Mouse (Mus musculus) cerebellum, adult 11-12 months (tissue): ENCODE results near the gene Sparc.

Source experiments
- DNase-seq: peaks from one replicate; pipeline ENCODE4 v3.0.0; 2022

Sparc gene

GRCm38 (mm10) chr11:55422978-55423377, at the start of gene Sparc:
Gene Sparc (minus strand): TSS chr11:55423183.
- no peak for DNase-seq

DNA sequence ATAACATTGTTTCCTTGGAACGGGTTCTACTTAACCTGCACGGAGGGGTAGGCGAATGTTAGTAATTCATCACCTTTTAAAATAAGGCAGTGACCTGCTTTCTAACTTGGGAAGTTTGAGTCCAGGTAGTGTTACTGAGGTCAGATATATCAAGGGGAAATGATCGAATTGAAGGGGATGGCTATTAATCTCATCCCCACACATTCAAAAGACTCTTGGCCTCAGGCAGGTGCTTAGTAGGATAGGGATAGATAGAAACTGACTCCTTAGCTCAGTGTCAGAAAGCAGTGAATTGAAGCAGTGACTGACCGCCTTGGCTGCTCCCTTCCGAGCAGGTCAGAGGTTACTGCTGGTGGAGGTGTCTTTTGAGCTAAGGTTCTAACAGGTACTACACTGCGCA, 48.5 kb upstream of the Sparc start:
- DNase-seq, result no peak

GRCm38 (mm10) chr11:55470761-55471160, 47.8 kb upstream of the Sparc start:
- peak; percentile 54 for DNase-seq

- no peak for DNase-seq
Observed at GRCm38 (mm10) chr11:55469923-55470691, 47.1 kb upstream of the Sparc start.

DNA sequence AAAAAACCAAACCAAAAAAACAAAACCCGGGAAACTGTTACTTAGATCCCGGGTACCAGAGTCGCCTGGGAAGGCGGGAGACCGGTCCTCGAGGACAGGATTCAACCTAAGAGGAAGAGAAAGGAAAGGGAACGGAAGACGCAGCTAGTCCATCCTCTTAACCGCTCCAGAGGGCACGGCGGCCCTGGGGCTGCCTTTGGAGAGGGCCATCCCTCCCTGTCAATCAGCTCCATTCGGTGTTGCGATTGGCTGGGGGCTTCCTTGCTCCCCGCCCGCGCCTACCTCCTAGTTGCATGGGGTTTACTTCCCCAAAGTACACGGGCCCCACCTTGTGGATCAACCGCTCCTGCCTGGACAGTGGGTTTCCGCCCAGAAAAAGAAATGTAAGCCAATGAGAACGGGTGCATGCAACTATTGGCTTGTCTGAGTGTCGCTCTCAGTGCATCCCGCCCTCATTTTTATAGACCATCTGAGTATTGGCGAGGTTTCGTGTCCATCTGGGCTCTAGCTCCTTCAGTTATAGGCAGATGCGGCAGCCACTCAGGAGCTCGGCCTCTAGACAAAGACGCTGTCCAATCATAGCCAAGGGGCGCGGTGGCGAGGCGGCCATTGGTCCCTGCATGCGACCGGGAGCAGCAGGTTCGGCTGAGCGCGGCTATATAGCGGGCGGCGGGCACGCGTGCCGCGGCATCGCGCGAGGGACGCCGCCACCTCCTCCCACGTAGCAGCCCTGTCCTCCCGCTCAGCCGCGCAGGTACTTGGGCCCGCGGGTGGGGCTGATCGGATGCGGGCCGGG, 46.3 kb upstream of the Sparc start, which contains the start of gene G3bp1:
Gene G3bp1, plus strand, starts transcription at position 638 of the 796 bp plus-strand sequence.
- DNase-seq, result peak; percentile 100

GRCm38 (mm10) chr11:55468611-55469047, 45.6 kb upstream of the Sparc start:
- DNase-seq, result no peak

DNA sequence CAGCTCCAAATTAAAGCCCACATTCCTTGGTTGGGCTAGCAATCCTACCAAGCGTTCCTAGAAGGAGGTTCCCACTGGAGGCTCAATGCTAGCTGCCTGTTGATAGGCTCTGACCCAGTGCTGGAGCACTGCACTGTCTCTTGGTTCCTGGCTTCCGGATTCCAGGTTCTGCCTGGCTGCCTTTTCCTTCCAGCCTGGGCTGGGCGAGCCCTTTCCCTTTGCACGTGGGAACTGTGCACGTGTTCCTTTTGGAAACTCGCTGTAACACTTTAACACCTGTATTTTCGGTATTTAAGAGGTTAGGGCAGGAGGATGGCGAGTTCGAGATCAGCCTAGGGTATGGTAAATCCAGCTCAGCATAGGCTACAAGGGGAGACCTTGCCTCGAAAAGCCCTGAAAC, 45.0 kb upstream of the Sparc start:
- peak; percentile 46 for DNase-seq

GRCm38 (mm10) chr11:55465177-55465576, 42.2 kb upstream of the Sparc start:
- no peak for DNase-seq

GRCm38 (mm10) chr11:55464707-55465106, 41.7 kb upstream of the Sparc start:
- peak; percentile 41 for DNase-seq

DNA sequence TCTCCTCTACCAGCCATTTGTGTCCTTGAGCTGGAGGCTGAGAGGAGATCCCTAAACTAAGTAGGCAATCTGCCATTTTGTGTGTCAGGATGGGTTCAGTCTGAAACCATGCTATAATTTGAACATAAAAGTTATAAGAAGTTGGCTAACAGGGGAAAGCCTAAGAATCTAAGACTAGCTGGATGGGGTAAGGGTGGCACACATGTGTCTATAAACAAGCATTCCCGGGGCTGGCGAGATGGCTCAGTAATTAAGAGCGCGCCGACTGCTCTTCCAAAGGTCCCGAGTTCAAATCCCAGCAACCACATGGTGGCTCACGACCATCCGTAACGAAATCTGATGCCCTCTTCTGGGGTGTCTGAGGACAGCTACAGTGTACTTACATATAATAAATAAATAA, 39.2 kb upstream of the Sparc start:
- peak; percentile 48 for DNase-seq

GRCm38 (mm10) chr11:55461019-55461645, 38.1 kb upstream of the Sparc start, which contains the start of gene Atox1:
Gene Atox1 (minus strand): TSS chr11:55461239.
- peak; percentile 96 for DNase-seq

DNA sequence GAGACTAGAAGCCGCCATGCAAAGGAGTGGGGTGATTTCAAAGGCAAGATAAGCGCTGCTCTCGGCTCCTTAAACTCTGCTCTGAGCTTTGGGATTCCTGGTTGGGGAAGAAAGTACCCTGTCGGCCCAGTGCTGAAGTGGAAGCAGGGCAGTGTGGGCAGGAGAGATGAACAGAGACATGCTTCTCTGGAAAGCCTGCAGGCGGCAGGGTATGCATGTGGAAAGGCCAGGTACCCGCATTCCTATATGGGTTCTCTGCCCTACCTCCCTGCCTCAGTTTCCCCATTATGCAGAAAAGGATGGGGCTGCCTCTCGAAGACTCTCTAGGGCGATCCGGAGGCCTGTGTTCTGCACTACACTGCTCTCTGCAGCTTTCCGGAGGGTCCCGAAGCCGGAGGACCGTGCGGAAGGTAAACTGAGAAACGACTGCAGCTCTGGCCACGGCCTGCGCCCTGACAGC, 37.6 kb upstream of the Sparc start:
- no peak for DNase-seq

- peak; percentile 39 for DNase-seq
Observed at GRCm38 (mm10) chr11:55459850-55460558, 37.0 kb upstream of the Sparc start.

- no peak for DNase-seq
Observed at GRCm38 (mm10) chr11:55458501-55458900, 35.5 kb upstream of the Sparc start.

DNA sequence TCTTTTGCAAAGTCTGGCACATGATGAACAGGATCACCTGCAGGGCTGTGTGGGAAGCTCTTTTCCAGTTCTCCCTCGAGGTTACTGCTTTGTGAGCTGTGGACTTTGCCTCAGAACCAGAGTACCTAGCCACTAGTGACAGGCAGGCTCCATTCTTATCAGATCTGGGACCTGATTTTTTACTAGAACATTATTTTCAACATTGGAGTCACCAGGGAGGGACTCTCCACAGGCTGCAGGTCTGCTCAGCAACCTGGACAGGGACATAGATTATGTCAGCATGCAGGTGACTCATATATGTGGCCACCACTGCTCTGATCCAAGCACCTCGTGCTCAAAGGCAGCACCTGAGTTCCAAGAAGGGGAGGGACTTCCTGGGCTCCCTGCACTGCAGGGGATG, 32.2 kb upstream of the Sparc start:
- no peak for DNase-seq

DNA sequence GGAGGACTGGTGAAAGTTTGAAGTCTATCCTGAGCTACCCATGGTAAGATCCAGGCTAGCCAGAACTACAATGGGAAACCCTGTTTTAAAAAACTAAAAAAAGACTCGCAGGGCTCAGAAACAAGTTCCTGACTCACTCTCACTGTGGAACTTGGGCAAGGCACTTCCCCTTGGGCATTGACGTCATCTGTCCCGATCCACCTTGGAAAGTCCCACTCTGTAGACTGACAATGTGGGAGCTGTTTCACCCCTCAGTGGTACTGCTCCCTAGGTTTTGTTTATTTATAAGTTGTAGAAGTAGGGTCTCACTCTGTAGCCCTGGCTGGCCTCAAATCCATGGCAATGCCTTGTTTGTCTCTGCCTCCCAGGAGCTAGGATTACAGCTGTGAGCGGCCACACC, 30.7 kb upstream of the Sparc start:
- no peak for DNase-seq

DNA sequence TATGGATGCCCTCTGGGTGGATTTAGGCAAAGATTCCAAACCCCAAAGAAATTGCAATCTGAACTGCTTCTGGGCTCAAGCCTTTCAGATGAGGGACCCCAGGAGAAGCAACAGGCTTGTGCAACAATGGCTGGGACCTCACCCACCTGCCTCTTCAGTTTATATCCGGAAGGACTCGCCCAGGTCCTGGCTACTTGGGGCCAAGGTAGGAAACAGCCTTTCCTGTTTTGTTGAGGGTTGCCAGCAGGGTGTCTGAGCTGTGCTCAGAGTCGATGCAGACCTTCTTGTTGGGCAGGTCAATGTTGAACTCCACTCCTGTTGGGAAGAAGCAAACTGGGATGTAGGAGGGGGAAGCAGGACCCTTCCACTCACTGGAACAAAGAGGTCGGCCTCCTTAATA, 27.3 kb upstream of the Sparc start:
- DNase-seq, result no peak

DNA sequence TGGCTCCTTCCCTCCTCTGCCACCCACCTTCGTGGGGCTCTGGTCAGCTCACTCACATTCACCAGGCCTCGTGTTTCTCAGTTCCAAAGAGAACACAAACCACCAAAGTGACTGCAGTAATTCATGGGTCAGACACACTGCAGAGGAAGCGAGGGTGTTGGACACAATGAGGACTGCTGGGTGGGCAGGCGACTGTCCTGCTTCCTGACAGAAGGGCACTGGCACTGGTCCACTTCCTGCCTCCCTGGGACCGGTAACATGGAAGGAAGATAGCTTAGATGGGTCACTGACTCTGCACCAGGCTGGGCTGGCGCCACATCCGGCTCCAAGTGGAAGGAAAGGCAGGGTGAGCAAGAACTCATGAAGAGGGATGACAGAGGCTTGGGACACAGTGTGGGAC, 26.5 kb upstream of the Sparc start:
- no peak for DNase-seq

DNA sequence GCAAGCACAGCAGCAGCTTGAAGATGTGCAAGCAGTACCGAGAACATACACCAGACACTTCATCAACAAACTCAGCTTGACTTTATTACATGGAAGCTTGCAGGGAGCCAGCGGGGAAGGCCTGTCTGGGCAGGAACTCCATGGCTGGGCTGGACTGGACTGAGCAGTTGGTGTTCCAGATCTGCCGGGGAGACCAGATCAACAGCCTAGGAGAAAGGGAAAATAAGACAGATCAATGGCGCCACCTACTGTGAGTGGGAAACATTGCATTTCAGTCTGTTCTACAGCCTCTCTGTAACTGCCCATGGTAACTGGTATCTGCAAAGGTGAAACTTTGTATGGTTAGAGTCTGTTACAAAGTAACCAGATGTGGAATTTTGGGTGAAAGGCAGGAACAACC, 23.6 kb upstream of the Sparc start:
- DNase-seq, result peak; percentile 84

- no peak for DNase-seq
Observed at GRCm38 (mm10) chr11:55444772-55445171, 21.8 kb upstream of the Sparc start.

DNA sequence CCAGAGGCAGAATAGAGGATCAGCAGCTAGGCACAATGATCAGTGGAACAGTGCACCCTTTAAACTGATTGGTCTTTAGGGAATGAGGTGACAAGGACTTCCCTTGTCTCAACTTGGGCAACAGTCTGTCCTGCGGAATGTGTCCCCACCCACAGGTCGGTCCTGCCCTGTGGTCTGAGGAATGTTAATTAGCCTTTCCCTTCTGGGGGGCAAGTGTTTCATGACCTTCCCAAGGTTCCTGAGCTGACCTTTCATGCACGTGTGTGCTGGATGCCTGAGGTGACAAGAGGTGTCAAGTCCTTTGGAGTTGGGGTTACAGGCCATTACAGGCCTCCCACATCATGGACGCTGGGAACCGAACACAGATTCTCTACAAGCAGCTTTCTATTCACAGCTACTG, 16.7 kb upstream of the Sparc start:
- DNase-seq, result no peak

- DNase-seq, result peak; percentile 75
Observed at GRCm38 (mm10) chr11:55438031-55438430, 15.0 kb upstream of the Sparc start.

DNA sequence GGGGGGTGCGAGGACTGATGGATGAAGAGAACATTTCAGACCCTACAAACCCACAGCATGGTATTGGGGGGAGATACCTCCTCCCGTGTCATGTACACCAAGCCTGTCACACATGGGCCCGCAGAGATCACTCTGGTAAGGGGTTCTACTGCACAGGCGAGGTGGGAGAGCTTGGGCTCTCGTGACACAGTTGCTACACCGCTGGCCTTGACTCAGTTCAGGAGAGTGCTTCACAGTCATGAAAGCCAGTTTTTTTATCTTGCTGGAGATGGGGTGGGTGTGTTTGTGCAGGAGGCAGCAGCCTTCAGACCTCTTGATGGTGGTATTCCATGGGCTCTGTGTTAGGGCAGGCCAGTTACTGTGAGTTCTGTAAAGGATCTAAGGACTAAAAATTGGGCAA, 13.1 kb upstream of the Sparc start:
- no peak for DNase-seq
